27 mouse cellular contexts compared by ENCODE assay signal in genomic region chr10:89391571-89392163, GRCm38 (mm10). TPM values are rescaled to one million over a fixed set of nuclear protein-coding genes. Genes with fewer than 3 reads are reported as not detected.
A peak's percentile ranks its signal among the peaks of the same experiment; 100 is the strongest.
DNase-seq lines count a peak whose midpoint lies in the region; ATAC-seq lines count a peak whose summit lies in the region.
"Had no signal": no experiment of that assay in that cellular context is flagged by ENCODE, and none has a peak within 500 bp of the region (broad histone marks: within the 10 kb centered on the region; RNA-seq: fewer than 3 reads in every experiment).

No protein-coding gene starts in this region.

- H3K27me3 ChIP-seq in forebrain, embryonic 15.5 days = no peaks in the 10 kb centered on the region
- H3K27me3 ChIP-seq in forebrain, embryonic 11.5 days (ENCODE audit: control insufficient read depth, insufficient read depth, low read length) = no peaks in the 10 kb centered on the region
- H3K27me3 ChIP-seq in forebrain, embryonic 16.5 days (replicated peaks; ENCODE audit: control insufficient read depth, insufficient read depth, low read length) = no peaks in the 10 kb centered on the region
- H3K27me3 ChIP-seq: heart, embryonic 15.5 days; hindbrain, embryonic 12.5 days; limb, embryonic 15.5 days; neural tube, embryonic 12.5 days had no signal

- no peaks in the 10 kb centered on the region for H3K9me3 ChIP-seq in forebrain, embryonic 15.5 days
- H3K9me3 ChIP-seq in forebrain, embryonic 11.5 days (ENCODE audit: control insufficient read depth, low read length) = no peaks in the 10 kb centered on the region
- no peaks in the 10 kb centered on the region for H3K9me3 ChIP-seq in forebrain, embryonic 16.5 days (ENCODE audit: control insufficient read depth, low read length)
- H3K9me3 ChIP-seq: heart, embryonic 15.5 days; hindbrain, embryonic 12.5 days; limb, embryonic 10.5 days; limb, embryonic 15.5 days; neural tube, embryonic 12.5 days had no signal

- no peak for DNase-seq in forebrain, embryonic 11.5 days (ENCODE audit: low spot score)
- peak; percentile 17 for DNase-seq in right cerebral cortex, postnatal 4 days
- DNase-seq in right cerebral cortex, postnatal 25 days = no peak
- no peak for DNase-seq in liver
- DNase-seq in adrenal gland, postnatal 36 days = no peak
- DNase-seq: adrenal gland, adult 2 months; cerebellum, adult 18-20 months; cerebellum, postnatal 14 days; gastrocnemius, postnatal 10 days; kidney, adult 8-10 months; kidney, postnatal 10 days; layer of hippocampus, postnatal 36 days; lung, embryonic 14.5 days; lung, postnatal 14 days; midbrain, embryonic 14.5 days; thymus, postnatal 14 days had no signal

- no peak overlapping the region for H3K4me2 ChIP-seq in forebrain, embryonic 15.5 days (replicated peaks)
- no peak overlapping the region for H3K4me2 ChIP-seq in forebrain, embryonic 11.5 days (ENCODE audit: low read depth, low read length, severe bottlenecking)
- no peak overlapping the region for H3K4me2 ChIP-seq in forebrain, embryonic 16.5 days (ENCODE audit: low read length)
- H3K4me2 ChIP-seq: heart, embryonic 15.5 days; hindbrain, embryonic 12.5 days; limb, embryonic 15.5 days; lung, embryonic 14.5 days; neural tube, embryonic 12.5 days had no signal

- no peak overlapping the region for H3K4me3 ChIP-seq in forebrain, embryonic 15.5 days
- no peak overlapping the region for H3K4me3 ChIP-seq in forebrain, embryonic 11.5 days (ENCODE audit: low read depth, low read length)
- H3K4me3 ChIP-seq in forebrain, embryonic 16.5 days (replicated peaks; ENCODE audit: low read length) = no peak overlapping the region
- H3K4me3 ChIP-seq: heart, embryonic 15.5 days; hindbrain, embryonic 12.5 days; limb, embryonic 10.5 days; limb, embryonic 15.5 days; neural tube, embryonic 12.5 days had no signal

- no peaks in the 10 kb centered on the region for H3K36me3 ChIP-seq in forebrain, embryonic 15.5 days
- no peaks in the 10 kb centered on the region for H3K36me3 ChIP-seq in forebrain, embryonic 11.5 days (ENCODE audit: control insufficient read depth, insufficient read depth, low read length)
- H3K36me3 ChIP-seq in forebrain, embryonic 16.5 days (ENCODE audit: control insufficient read depth, insufficient read depth) = no peaks in the 10 kb centered on the region
- H3K36me3 ChIP-seq: heart, embryonic 15.5 days; hindbrain, embryonic 12.5 days; limb, embryonic 10.5 days; limb, embryonic 15.5 days; neural tube, embryonic 12.5 days had no signal

- peaks cover 15% of the 10 kb centered on the region for H3K4me1 ChIP-seq in forebrain, embryonic 15.5 days
- H3K4me1 ChIP-seq in forebrain, embryonic 11.5 days (replicated peaks; ENCODE audit: control insufficient read depth, insufficient read depth, low read length) = no peaks in the 10 kb centered on the region
- peaks cover 8% of the 10 kb centered on the region; the same call in 1 of the 2 replicates for H3K4me1 ChIP-seq in forebrain, embryonic 16.5 days (replicated peaks; ENCODE audit: control insufficient read depth, insufficient read depth, low read length)
- H3K4me1 ChIP-seq: neural tube, embryonic 12.5 days had no signal

- ATAC-seq in forebrain, embryonic 15.5 days (replicated peaks) = peak; percentile 70
- no peak for ATAC-seq in forebrain, embryonic 11.5 days (replicated peaks; ENCODE audit: low FRiP score)
- ATAC-seq in forebrain, embryonic 16.5 days = peak; percentile 84
- ATAC-seq: activated CD4-positive, CD25-positive, alpha-beta regulatory T cell, adult 4 months; CD4-positive, CD25-positive, alpha-beta regulatory T cell, adult 4 months; intestine, embryonic 16.5 days had no signal

- no peak overlapping the region for H3K9ac ChIP-seq in forebrain, embryonic 15.5 days (replicated peaks)
- H3K9ac ChIP-seq in forebrain, embryonic 11.5 days (ENCODE audit: low read length) = no peak overlapping the region
- H3K9ac ChIP-seq in forebrain, embryonic 16.5 days (replicated peaks; ENCODE audit: low read depth, low read length) = no peak overlapping the region
- H3K9ac ChIP-seq: heart, embryonic 15.5 days; hindbrain, embryonic 12.5 days; limb, embryonic 15.5 days; liver, embryonic 14.5 days; lung, embryonic 14.5 days; neural tube, embryonic 12.5 days had no signal

- H3K27ac ChIP-seq in forebrain, embryonic 15.5 days (replicated peaks) = peak overlapping the region; percentile 43; the same call in 1 of the 2 replicates
- H3K27ac ChIP-seq in forebrain, embryonic 11.5 days (ENCODE audit: low read depth, low read length) = no peak overlapping the region
- H3K27ac ChIP-seq in forebrain, embryonic 16.5 days (ENCODE audit: low read length) = 0 out of 2 replicates have a peak overlapping the region, but pooled peaks have one; percentile 12
- H3K27ac ChIP-seq: heart, embryonic 15.5 days; hindbrain, embryonic 12.5 days; limb, embryonic 10.5 days; limb, embryonic 15.5 days; liver, embryonic 14.5 days; neural tube, embryonic 12.5 days had no signal

- WGBS in forebrain, embryonic 15.5 days = 22% methylated on average over 4 of the region's 4 CpGs
- WGBS in forebrain, embryonic 11.5 days = 56% methylated on average over 4 of the region's 4 CpGs
- WGBS in forebrain, embryonic 16.5 days = 18% methylated on average over 4 of the region's 4 CpGs

RNA-seq across cellular contexts. Expression of gene Ano4, which starts 47.1 kb away (rescaled TPM):
- polyA plus RNA-seq in forebrain, embryonic 15.5 days (2015; fragmentation: Nextera tagmentation; extraction: Ambion mirVana) = 4.5 and 5.4 TPM in 2 replicates
- polyA plus RNA-seq in forebrain, embryonic 11.5 days (2014; fragmentation: Nextera tagmentation; extraction: Ambion mirVana) = 0.87 and 1.1 TPM in 2 replicates
- 6.4 and 7.3 TPM in 2 replicates for polyA plus RNA-seq in forebrain, embryonic 16.5 days (2015; fragmentation: Nextera tagmentation; extraction: Ambion mirVana)
- total RNA-seq in adrenal gland, postnatal 36 days (2021) = under 1 TPM; 0.36 TPM
- polyA plus RNA-seq: activated CD4-positive, CD25-positive, alpha-beta regulatory T cell, adult 4 months; CD4-positive, CD25-positive, alpha-beta regulatory T cell, adult 4 months had no signal

RNA-seq across cellular contexts. Expression of gene Gas2l3, which starts 52.1 kb away (rescaled TPM):
- 12.1 and 13.9 TPM in 2 replicates for polyA plus RNA-seq in forebrain, embryonic 15.5 days (2015; fragmentation: Nextera tagmentation; extraction: Ambion mirVana)
- 12.5 and 12.8 TPM in 2 replicates for polyA plus RNA-seq in forebrain, embryonic 11.5 days (2014; fragmentation: Nextera tagmentation; extraction: Ambion mirVana)
- 10.2 and 12.0 TPM in 2 replicates for polyA plus RNA-seq in forebrain, embryonic 16.5 days (2015; fragmentation: Nextera tagmentation; extraction: Ambion mirVana)
- total RNA-seq in adrenal gland, postnatal 36 days (2021) = 1 to 10 TPM; 4.4 to 5.3 TPM
